8 mouse cellular contexts compared by ENCODE assay signal in genomic region chr2:126996737-126997136, GRCm38 (mm10). TPM values are rescaled to one million over a fixed set of nuclear protein-coding genes. Genes with fewer than 3 reads are reported as not detected.
DNase-seq lines count a peak whose midpoint lies in the region; ATAC-seq lines count a peak whose summit lies in the region.

No protein-coding gene starts in this region.

- no peaks in the 10 kb centered on the region for H3K27me3 ChIP-seq in midbrain, embryonic 14.5 days (ENCODE audit: control insufficient read depth, insufficient read depth, low read length)
- H3K27me3 ChIP-seq in midbrain, embryonic 10.5 days (ENCODE audit: low read depth, poor library complexity, severe bottlenecking): no peaks in the 10 kb centered on the region
- no peaks in the 10 kb centered on the region for H3K27me3 ChIP-seq in embryonic facial prominence, embryonic 12.5 days

- ATAC-seq in midbrain, embryonic 14.5 days (ENCODE audit: low FRiP score, low TSS enrichment): no peak
- 0 out of 2 replicates have a peak, but pooled peaks have one; percentile 56 for ATAC-seq in embryonic facial prominence, embryonic 12.5 days (ENCODE audit: insufficient number of reproducible peaks, insufficient read depth, low FRiP score, low TSS enrichment)
- peak; percentile 52 for ATAC-seq in megakaryocyte, adult 5-6 weeks (ENCODE audit: poor library complexity, severe bottlenecking)

- H3K4me2 ChIP-seq in midbrain, embryonic 14.5 days (ENCODE audit: low read length): no peak overlapping the region
- H3K4me2 ChIP-seq in embryonic facial prominence, embryonic 12.5 days (replicated peaks): no peak overlapping the region; the same call in 1 of the 2 replicates

- H3K9ac ChIP-seq in midbrain, embryonic 14.5 days (replicated peaks; ENCODE audit: low read length): no peak overlapping the region
- H3K9ac ChIP-seq in embryonic facial prominence, embryonic 12.5 days: no peak overlapping the region

- H3K36me3 ChIP-seq in midbrain, embryonic 14.5 days (ENCODE audit: control insufficient read depth, insufficient read depth, low read length): no peaks in the 10 kb centered on the region
- no peaks in the 10 kb centered on the region for H3K36me3 ChIP-seq in midbrain, embryonic 10.5 days
- H3K36me3 ChIP-seq in embryonic facial prominence, embryonic 12.5 days: no peaks in the 10 kb centered on the region

- no peak overlapping the region for H3K4me3 ChIP-seq in midbrain, embryonic 14.5 days (replicated peaks; ENCODE audit: low read depth, low read length)
- no peak overlapping the region for H3K4me3 ChIP-seq in midbrain, embryonic 10.5 days
- no peak overlapping the region for H3K4me3 ChIP-seq in embryonic facial prominence, embryonic 12.5 days

- H3K4me1 ChIP-seq in midbrain, embryonic 14.5 days (ENCODE audit: control insufficient read depth, insufficient read depth, low read length): no peaks in the 10 kb centered on the region
- peaks cover 5% of the 10 kb centered on the region; the same call in 1 of the 2 replicates for H3K4me1 ChIP-seq in midbrain, embryonic 10.5 days
- no peaks in the 10 kb centered on the region for H3K4me1 ChIP-seq in embryonic facial prominence, embryonic 12.5 days

- DNase-seq in midbrain, embryonic 14.5 days: peak; percentile 81
- no peak for DNase-seq in midbrain, embryonic 10.5 days (ENCODE audit: low spot score)
- DNase-seq in adrenal gland, postnatal 10 days: peak; percentile 75
- peak; percentile 70 for DNase-seq in heart, postnatal 4 days
- peak; percentile 25 to 77 for DNase-seq in layer of hippocampus, adult 18-20 months (ENCODE audit: low spot score in 2 of 2)
- no peak for DNase-seq in thymus, postnatal 10 days (ENCODE audit: low spot score in 2 of 2)

- WGBS in midbrain, embryonic 14.5 days: 30% methylated on average over 5 of the region's 5 CpGs
- 38% methylated on average over 5 of the region's 5 CpGs for WGBS in midbrain, embryonic 10.5 days
- WGBS in embryonic facial prominence, embryonic 12.5 days: 19% methylated on average over 5 of the region's 5 CpGs

- H3K27ac ChIP-seq in midbrain, embryonic 14.5 days (replicated peaks; ENCODE audit: low read depth, low read length): no peak overlapping the region
- H3K27ac ChIP-seq in midbrain, embryonic 10.5 days (replicated peaks): no peak overlapping the region
- H3K27ac ChIP-seq in embryonic facial prominence, embryonic 12.5 days: no peak overlapping the region

- H3K9me3 ChIP-seq in midbrain, embryonic 14.5 days (ENCODE audit: control insufficient read depth, low read length): no peaks in the 10 kb centered on the region
- H3K9me3 ChIP-seq in midbrain, embryonic 10.5 days (replicated peaks): no peaks in the 10 kb centered on the region
- no peaks in the 10 kb centered on the region for H3K9me3 ChIP-seq in embryonic facial prominence, embryonic 12.5 days

RNA-seq across cellular contexts. Expression of gene Ap4e1, which starts 11.8 kb away (rescaled TPM):
- 7.7 and 12.3 TPM in 2 replicates for polyA plus RNA-seq in midbrain, embryonic 14.5 days (2014; fragmentation: Nextera tagmentation; extraction: Ambion mirVana)
- 13.4 and 13.6 TPM in 2 replicates for polyA plus RNA-seq in midbrain, embryonic 10.5 days (2016; fragmentation: Nextera tagmentation; extraction: Ambion mirVana)
- total RNA-seq in adrenal gland, postnatal 10 days (2021): 10 to 100 TPM in 1 of 2 experiments, 1 to 10 TPM in 1; 8.9 to 12.8 TPM
- polyA plus RNA-seq in embryonic facial prominence, embryonic 12.5 days (2016; fragmentation: Nextera tagmentation; extraction: Ambion mirVana): 13.4 and 13.7 TPM in 2 replicates
- total RNA-seq in heart, postnatal 4 days (2021): 1 to 10 TPM; 8.6 to 8.8 TPM
- total RNA-seq in layer of hippocampus, adult 18-20 months (2021): 10 to 100 TPM; 11.0 to 11.5 TPM
- 8.8 and 10.7 TPM in 2 replicates for total RNA-seq in megakaryocyte, adult 5-6 weeks (2015)
- total RNA-seq in megakaryocyte, adult 5-6 weeks (2017): 19.2 and 21.5 TPM in 2 replicates

Comparison
In these comparisons a context has a peak if more than half of its experiments do, and no peak if none do; other contexts are left out.
1. DNase-seq: peak in midbrain, embryonic 14.5 days (single experiment), adrenal gland, postnatal 10 days (single experiment), heart, postnatal 4 days (single experiment) and layer of hippocampus, adult 18-20 months (2 of 2); none in midbrain, embryonic 10.5 days (single experiment) and thymus, postnatal 10 days (0 of 2).